20 mouse cellular contexts compared by ENCODE assay signal in the genomic region with DNA sequence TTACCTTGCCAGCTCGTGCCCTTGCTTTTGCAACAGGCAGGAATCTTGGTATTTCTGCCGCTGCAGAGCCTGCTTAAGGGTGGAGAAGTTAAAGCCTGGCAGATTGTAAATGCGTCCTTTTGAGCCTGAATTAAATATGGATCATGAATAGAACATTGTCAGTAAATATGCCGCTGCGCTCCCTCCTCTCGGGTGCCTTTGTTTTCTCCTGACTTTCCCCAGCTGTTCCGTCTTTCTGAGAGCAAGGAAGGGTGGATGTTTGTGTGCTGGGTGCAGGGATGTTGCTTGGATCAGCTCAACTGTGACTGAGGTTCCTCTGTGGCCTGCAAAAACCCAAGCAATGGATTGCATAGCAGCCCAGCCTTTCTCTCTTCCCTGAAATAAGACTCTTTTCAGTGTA. TPM values are rescaled to one million over a fixed set of nuclear protein-coding genes. Genes with fewer than 3 reads are reported as not detected.
DNase-seq lines count a peak whose midpoint lies in the region; ATAC-seq and TF ChIP-seq lines count a peak whose summit lies in the region.
"Had no signal": no experiment of that assay in that cellular context is flagged by ENCODE, and none has a peak within 500 bp of the region (broad histone marks: within the 10 kb centered on the region; RNA-seq: fewer than 3 reads in every experiment).

No protein-coding gene starts in this region.

- intact Hi-C loops in gastrocnemius, adult 2 months (cut with DNase I) = no loop called here

- H3K9ac ChIP-seq in embryonic facial prominence, embryonic 12.5 days = no peak overlapping the region
- no peak overlapping the region for H3K9ac ChIP-seq in hindbrain, postnatal 0 days (replicated peaks; ENCODE audit: low read length)
- no peak overlapping the region for H3K9ac ChIP-seq in hindbrain, embryonic 11.5 days (ENCODE audit: low read depth, low read length)
- no peak overlapping the region for H3K9ac ChIP-seq in midbrain, embryonic 14.5 days (replicated peaks; ENCODE audit: low read length)
- H3K9ac ChIP-seq in midbrain, embryonic 11.5 days (ENCODE audit: low read length) = no peak overlapping the region
- H3K9ac ChIP-seq in stomach, embryonic 15.5 days = no peak overlapping the region
- H3K9ac ChIP-seq: liver, embryonic 13.5 days; lung, embryonic 15.5 days had no signal

- H3K9me3 ChIP-seq in embryonic facial prominence, embryonic 12.5 days = no peaks in the 10 kb centered on the region
- H3K9me3 ChIP-seq in embryonic facial prominence, embryonic 10.5 days = no peaks in the 10 kb centered on the region
- H3K9me3 ChIP-seq in hindbrain, postnatal 0 days (ENCODE audit: low read length) = no peaks in the 10 kb centered on the region
- no peaks in the 10 kb centered on the region for H3K9me3 ChIP-seq in hindbrain, embryonic 11.5 days (ENCODE audit: control insufficient read depth, low read length)
- 0 out of 2 replicates have a peak, but pooled peaks cover 3% of the 10 kb centered on the region for H3K9me3 ChIP-seq in midbrain, embryonic 14.5 days (ENCODE audit: control insufficient read depth, low read length)
- peaks cover 3% of the 10 kb centered on the region; the same call in 1 of the 2 replicates for H3K9me3 ChIP-seq in midbrain, embryonic 11.5 days (ENCODE audit: control insufficient read depth, low read length)
- no peaks in the 10 kb centered on the region for H3K9me3 ChIP-seq in stomach, embryonic 15.5 days
- H3K9me3 ChIP-seq: liver, embryonic 13.5 days; lung, embryonic 15.5 days had no signal

- H3K4me1 ChIP-seq in embryonic facial prominence, embryonic 12.5 days = peaks cover 16% of the 10 kb centered on the region
- H3K4me1 ChIP-seq in embryonic facial prominence, embryonic 10.5 days = peaks cover 9% of the 10 kb centered on the region
- H3K4me1 ChIP-seq in hindbrain, postnatal 0 days (ENCODE audit: insufficient read depth, low read length) = no peaks in the 10 kb centered on the region
- no peaks in the 10 kb centered on the region for H3K4me1 ChIP-seq in hindbrain, embryonic 11.5 days (replicated peaks; ENCODE audit: control insufficient read depth, insufficient read depth, low read length)
- H3K4me1 ChIP-seq in midbrain, embryonic 14.5 days (ENCODE audit: control insufficient read depth, insufficient read depth, low read length) = no peaks in the 10 kb centered on the region
- H3K4me1 ChIP-seq in midbrain, embryonic 11.5 days (ENCODE audit: control insufficient read depth, insufficient read depth, low read length) = no peaks in the 10 kb centered on the region
- peaks cover 4% of the 10 kb centered on the region for H3K4me1 ChIP-seq in stomach, embryonic 15.5 days
- H3K4me1 ChIP-seq: liver, embryonic 13.5 days had no signal

- H3K27me3 ChIP-seq in embryonic facial prominence, embryonic 12.5 days = no peaks in the 10 kb centered on the region
- no peaks in the 10 kb centered on the region for H3K27me3 ChIP-seq in embryonic facial prominence, embryonic 10.5 days (replicated peaks; ENCODE audit: low read depth, poor library complexity, severe bottlenecking)
- no peaks in the 10 kb centered on the region for H3K27me3 ChIP-seq in hindbrain, postnatal 0 days (ENCODE audit: insufficient read depth, low read length)
- H3K27me3 ChIP-seq in hindbrain, embryonic 11.5 days (ENCODE audit: control insufficient read depth, insufficient read depth, low read length) = no peaks in the 10 kb centered on the region
- no peaks in the 10 kb centered on the region for H3K27me3 ChIP-seq in midbrain, embryonic 14.5 days (ENCODE audit: control insufficient read depth, insufficient read depth, low read length)
- no peaks in the 10 kb centered on the region for H3K27me3 ChIP-seq in midbrain, embryonic 11.5 days (ENCODE audit: control insufficient read depth, insufficient read depth, low read length)
- H3K27me3 ChIP-seq in stomach, embryonic 15.5 days (replicated peaks) = no peaks in the 10 kb centered on the region
- H3K27me3 ChIP-seq: liver, embryonic 13.5 days; lung, embryonic 15.5 days; Patski had no signal

- H3K4me3 ChIP-seq in embryonic facial prominence, embryonic 12.5 days = no peak overlapping the region
- H3K4me3 ChIP-seq in embryonic facial prominence, embryonic 10.5 days = no peak overlapping the region
- H3K4me3 ChIP-seq in hindbrain, postnatal 0 days (ENCODE audit: low read length) = no peak overlapping the region
- H3K4me3 ChIP-seq in hindbrain, embryonic 11.5 days (ENCODE audit: low read depth, low read length) = no peak overlapping the region
- no peak overlapping the region for H3K4me3 ChIP-seq in midbrain, embryonic 14.5 days (replicated peaks; ENCODE audit: low read depth, low read length)
- H3K4me3 ChIP-seq in midbrain, embryonic 11.5 days (ENCODE audit: low read depth, low read length) = no peak overlapping the region
- H3K4me3 ChIP-seq in stomach, embryonic 15.5 days (replicated peaks) = no peak overlapping the region
- H3K4me3 ChIP-seq in gastrocnemius, adult 2 months = no peak overlapping the region
- H3K4me3 ChIP-seq: liver, embryonic 13.5 days; lung, embryonic 15.5 days; midbrain, embryonic 10.5 days had no signal

- H3K27ac ChIP-seq in embryonic facial prominence, embryonic 12.5 days = 0 out of 2 replicates have a peak overlapping the region, but pooled peaks have one; percentile 57
- H3K27ac ChIP-seq in embryonic facial prominence, embryonic 10.5 days (replicated peaks) = no peak overlapping the region
- H3K27ac ChIP-seq in hindbrain, postnatal 0 days = peak overlapping the region; percentile 2; the same call in 1 of the 2 replicates
- H3K27ac ChIP-seq in hindbrain, embryonic 11.5 days (ENCODE audit: low read depth, low read length) = no peak overlapping the region
- peak overlapping the region; percentile 20; the same call in 1 of the 2 replicates for H3K27ac ChIP-seq in midbrain, embryonic 14.5 days (replicated peaks; ENCODE audit: low read depth, low read length)
- H3K27ac ChIP-seq in midbrain, embryonic 11.5 days (ENCODE audit: low read depth, low read length) = no peak overlapping the region
- peak overlapping the region; percentile 74 for H3K27ac ChIP-seq in stomach, embryonic 15.5 days
- H3K27ac ChIP-seq in gastrocnemius, adult 2 months = no peak overlapping the region
- H3K27ac ChIP-seq: liver, embryonic 13.5 days; lung, embryonic 15.5 days; macrophage; midbrain, embryonic 10.5 days had no signal

- H3K4me2 ChIP-seq in embryonic facial prominence, embryonic 12.5 days (replicated peaks) = no peak overlapping the region
- H3K4me2 ChIP-seq in hindbrain, postnatal 0 days (ENCODE audit: low read depth, low read length) = no peak overlapping the region
- no peak overlapping the region for H3K4me2 ChIP-seq in hindbrain, embryonic 11.5 days (replicated peaks; ENCODE audit: low read depth, low read length)
- H3K4me2 ChIP-seq in midbrain, embryonic 14.5 days (ENCODE audit: low read length) = no peak overlapping the region
- H3K4me2 ChIP-seq in midbrain, embryonic 11.5 days = no peak overlapping the region
- H3K4me2 ChIP-seq in stomach, embryonic 15.5 days = no peak overlapping the region
- H3K4me2 ChIP-seq: liver, embryonic 13.5 days; lung, embryonic 15.5 days had no signal

- no peak for ATAC-seq in embryonic facial prominence, embryonic 12.5 days (ENCODE audit: insufficient number of reproducible peaks, insufficient read depth, low FRiP score, low TSS enrichment)
- no peak for ATAC-seq in hindbrain, postnatal 0 days
- no peak for ATAC-seq in hindbrain, embryonic 11.5 days (ENCODE audit: low FRiP score)
- ATAC-seq in midbrain, embryonic 14.5 days (ENCODE audit: low FRiP score, low TSS enrichment) = no peak
- ATAC-seq in midbrain, embryonic 11.5 days (ENCODE audit: low FRiP score) = no peak
- no peak; the same call in 1 of the 2 replicates for ATAC-seq in stomach, embryonic 15.5 days (ENCODE audit: insufficient read depth, low FRiP score, low read depth)
- ATAC-seq: forebrain, embryonic 14.5 days; inflammation-experienced regulatory T-cells, adult 6 months; Patski had no signal

- no peak for DNase-seq in embryonic facial prominence, embryonic 10.5 days (ENCODE audit: low spot score)
- DNase-seq in hindbrain, postnatal 0 days (ENCODE audit: low spot score) = no peak
- no peak for DNase-seq in hindbrain, embryonic 11.5 days (ENCODE audit: low spot score)
- peak; percentile 20 for DNase-seq in midbrain, embryonic 14.5 days
- no peak for DNase-seq in midbrain, embryonic 11.5 days (ENCODE audit: low spot score, missing footprints)
- no peak for DNase-seq in gastrocnemius, adult 2 months
- DNase-seq: adrenal gland, adult 8-10 months; cerebellum, postnatal 10 days; gastrocnemius, postnatal 10 days; heart, adult 18-20 months; kidney, postnatal 14 days; liver, embryonic 13.5 days had no signal

- no peak for TF ChIP-seq CTCF in hindbrain, postnatal 0 days (IDR thresholded peaks at IDR 0.05; ENCODE audit: low read depth)
- no peak for TF ChIP-seq CTCF in gastrocnemius, adult 2 months (IDR thresholded peaks at IDR 0.05)

- 58% methylated on average over 7 of the region's 7 CpGs for WGBS in embryonic facial prominence, embryonic 12.5 days
- 68% methylated on average over 7 of the region's 7 CpGs for WGBS in embryonic facial prominence, embryonic 10.5 days
- WGBS in hindbrain, postnatal 0 days = 32% methylated on average over 7 of the region's 7 CpGs
- 51% methylated on average over 7 of the region's 7 CpGs for WGBS in hindbrain, embryonic 11.5 days
- whole genome bisulfite sequencing in midbrain, embryonic 14.5 days = 34% methylated on average over 7 of the region's 7 CpGs
- WGBS in midbrain, embryonic 11.5 days = 60% methylated on average over 7 of the region's 7 CpGs
- WGBS in stomach, embryonic 15.5 days = 34% methylated on average over 7 of the region's 7 CpGs

- no peaks in the 10 kb centered on the region for H3K36me3 ChIP-seq in embryonic facial prominence, embryonic 12.5 days
- no peaks in the 10 kb centered on the region for H3K36me3 ChIP-seq in embryonic facial prominence, embryonic 10.5 days (replicated peaks)
- H3K36me3 ChIP-seq in hindbrain, postnatal 0 days (ENCODE audit: insufficient read depth, low read length) = no peaks in the 10 kb centered on the region
- H3K36me3 ChIP-seq in hindbrain, embryonic 11.5 days (ENCODE audit: control insufficient read depth, insufficient read depth, low read length) = no peaks in the 10 kb centered on the region
- no peaks in the 10 kb centered on the region for H3K36me3 ChIP-seq in midbrain, embryonic 14.5 days (ENCODE audit: control insufficient read depth, insufficient read depth, low read length)
- no peaks in the 10 kb centered on the region for H3K36me3 ChIP-seq in midbrain, embryonic 11.5 days (ENCODE audit: control insufficient read depth, insufficient read depth, low read length)
- no peaks in the 10 kb centered on the region for H3K36me3 ChIP-seq in stomach, embryonic 15.5 days
- H3K36me3 ChIP-seq: liver, embryonic 13.5 days; lung, embryonic 15.5 days; midbrain, embryonic 10.5 days had no signal

RNA-seq across cellular contexts. Expression of gene Dhx15, which starts 44.3 kb away (rescaled TPM):
- 185 and 191 TPM in 2 replicates for polyA plus RNA-seq in embryonic facial prominence, embryonic 12.5 days (2016; fragmentation: Nextera tagmentation; extraction: Ambion mirVana)
- 214 and 221 TPM in 2 replicates for polyA plus RNA-seq in embryonic facial prominence, embryonic 10.5 days (2016; fragmentation: Nextera tagmentation; extraction: Ambion mirVana)
- total RNA-seq in hindbrain, postnatal 0 days (2014; rRNA removed) = 82.3 and 92.3 TPM in 2 replicates
- polyA plus RNA-seq in hindbrain, postnatal 0 days (2015; fragmentation: Nextera tagmentation; extraction: Ambion mirVana) = 70.6 and 72.7 TPM in 2 replicates
- polyA plus RNA-seq in hindbrain, embryonic 11.5 days (2014; fragmentation: Nextera tagmentation; extraction: Ambion mirVana) = 103 TPM in 2 replicates
- 84.0 and 87.5 TPM in 2 replicates for polyA plus RNA-seq in midbrain, embryonic 14.5 days (2014; fragmentation: Nextera tagmentation; extraction: Ambion mirVana)
- 105 and 112 TPM in 2 replicates for polyA plus RNA-seq in midbrain, embryonic 11.5 days (2014; fragmentation: Nextera tagmentation; extraction: Ambion mirVana)
- polyA plus RNA-seq in stomach, embryonic 15.5 days (2015; fragmentation: Nextera tagmentation; extraction: Ambion mirVana) = 140 and 144 TPM in 2 replicates
- 10 to 100 TPM; 41.0 to 45.7 TPM for total RNA-seq in gastrocnemius, adult 2 months (2021)

Comparison
In these comparisons a context has a peak if more than half of its experiments do, and no peak if none do; other contexts are left out.
1. H3K27ac ChIP-seq: peak in embryonic facial prominence, embryonic 12.5 days (single experiment), hindbrain, postnatal 0 days (single experiment), midbrain, embryonic 14.5 days (single experiment) and stomach, embryonic 15.5 days (single experiment); none in embryonic facial prominence, embryonic 10.5 days (single experiment), hindbrain, embryonic 11.5 days (single experiment), midbrain, embryonic 11.5 days (single experiment) and gastrocnemius, adult 2 months (single experiment).